Mouse (Mus musculus) lung, embryonic 14.5 days (tissue): ENCODE measurements around the gene Lrit2. TPM values are rescaled to one million over a fixed set of nuclear protein-coding genes. Genes with fewer than 3 reads are reported as not detected.

ENCODE experiments used
- ATAC-seq: fragments of 200-750 bp; cut with Nextera tagmentation; 2 replicates; pipeline ENCODE4 v1.8.0; 2017; ENCODE audit warnings: mild to moderate bottlenecking, moderate TSS enrichment, moderate library complexity; ENCODE audit not compliant: insufficient read depth
- DNase-seq: peaks from one replicate; pipeline ENCODE4 v3.0.0-alpha.2; 2015
- H3K27ac ChIP-seq: fragments of 300-500 bp; sonication (generic); 2 replicates; pipeline ENCODE4 v1.5.1; 2014; ENCODE audit warnings: low read depth, mild to moderate bottlenecking, moderate library complexity
- H3K27me3 ChIP-seq: fragments of 300-500 bp; sonication (generic); 2 replicates; pipeline ENCODE4 v1.6.1; 2014; ENCODE audit warnings: low read length, control low read depth; ENCODE audit not compliant: insufficient read depth
- H3K36me3 ChIP-seq: fragments of 300-500 bp; sonication (generic); 2 replicates; pipeline ENCODE4 v1.6.1; 2014; ENCODE audit warnings: control low read depth; ENCODE audit not compliant: insufficient read depth
- H3K4me1 ChIP-seq: fragments of 300-500 bp; sonication (generic); 2 replicates; pipeline ENCODE4 v1.6.1; 2014; ENCODE audit warnings: antibody characterized with exemption, control low read depth; ENCODE audit not compliant: insufficient read depth
- H3K4me2 ChIP-seq: fragments of 300-500 bp; sonication (generic); 2 replicates; pipeline ENCODE4 v1.6.1; 2014; ENCODE audit warnings: mild to moderate bottlenecking
- H3K4me3 ChIP-seq: fragments of 300-500 bp; sonication (generic); 2 replicates; pipeline ENCODE4 v1.5.1; 2014; ENCODE audit warnings: low read depth, low read length
- H3K9ac ChIP-seq: fragments of 300-500 bp; sonication (generic); 2 replicates; pipeline ENCODE4 v1.6.1; 2014
- H3K9me3 ChIP-seq: fragments of 300-500 bp; sonication (generic); 2 replicates; pipeline ENCODE4 v1.6.1; 2016; ENCODE audit warnings: low read depth, low read length, control low read depth
- CTCF ChIP-seq: IDR thresholded peaks from 2 replicates; pipeline ENCODE4 v1.5.1; 2016; ENCODE audit warnings: antibody characterized with exemption, low read depth
- WGBS: fragments of 180-500 bp; shearing (Covaris S2); extraction: QIAGEN DNeasy Blood & Tissue Kit; methylation state at CpG from one replicate; pipeline ENCODE4 v1.1.7; 2014; 5-methylcytosine and 5-hydroxymethylcytosine counted together
- polyA plus RNA-seq: library from polyadenylated mRNA; unstranded; fragments of >200 nt; fragmentation: Nextera tagmentation; extraction: Ambion mirVana; gene quantifications from 2 replicates; pipeline ENCODE4 v1.2.1, GENCODE M21; 2014

Lrit2 gene
- polyA plus RNA-seq, 1 experiment from 2014 or later: not detected

GRCm38 (mm10) chr14:37097956-37098530 lies 30.3 kb downstream of the Lrit2 start, which contains the start of gene Cdhr1:
Gene Cdhr1, minus strand, starts transcription at chr14:37098347.
- Histone ChIP-seq H3K4me2 (peak within 1 kb of the TSS; percentile 48; the same call in 1 of the 2 replicates), H3K9me3 (no peaks in the 10 kb centered on the region), H3K4me1 (no peaks in the 10 kb centered on the region), H3K27ac (no peak within 1 kb of the TSS), H3K36me3 (no peaks in the 10 kb centered on the region), H3K9ac (no peak within 1 kb of the TSS; the same call in 1 of the 2 replicates), H3K27me3 (peaks cover 28% of the 10 kb centered on the region), H3K4me3 (peak within 1 kb of the TSS; percentile 14; the same call in 1 of the 2 replicates)
- peak; percentile 8 for DNase-seq
- WGBS: under 1% methylated on average over 30 of the region's 30 CpGs
- peak; percentile 31; the same call in 1 of the 2 replicates for ATAC-seq
- no peak for TF ChIP-seq CTCF

GRCm38 (mm10) chr14:37101531-37101930 lies 33.8 kb downstream of the Lrit2 start:
- DNase-seq: no peak
- no peak overlapping the region for H3K9ac ChIP-seq
- WGBS: 51% methylated on average over 5 of the region's 5 CpGs
- H3K4me2 ChIP-seq: no peak overlapping the region
- H3K9me3 ChIP-seq: no peaks in the 10 kb centered on the region
- H3K27me3 ChIP-seq: peaks cover 27% of the 10 kb centered on the region
- no peaks in the 10 kb centered on the region for H3K36me3 ChIP-seq
- TF ChIP-seq CTCF: no peak
- H3K27ac ChIP-seq: no peak overlapping the region
- no peaks in the 10 kb centered on the region for H3K4me1 ChIP-seq
- H3K4me3 ChIP-seq: no peak overlapping the region
- ATAC-seq: no peak

- Histone ChIP-seq H3K9ac (no peak overlapping the region), H3K36me3 (no peaks in the 10 kb centered on the region), H3K4me3 (no peak overlapping the region), H3K9me3 (no peaks in the 10 kb centered on the region), H3K27ac (no peak overlapping the region), H3K27me3 (peaks cover 19% of the 10 kb centered on the region), H3K4me2 (no peak overlapping the region), H3K4me1 (no peaks in the 10 kb centered on the region)
- WGBS: 68% methylated on average over 3 of the region's 3 CpGs
- DNase-seq (no peak), ATAC-seq (no peak)
- no peak for TF ChIP-seq CTCF
These were observed 34.8 kb downstream of the Lrit2 start for GRCm38 (mm10) chr14:37102484-37102883.

- DNase-seq: peak; percentile 76
- Histone ChIP-seq H3K27me3 (0 out of 2 replicates have a peak, but pooled peaks cover under 1% of the 10 kb centered on the region), H3K36me3 (no peaks in the 10 kb centered on the region), H3K9ac (no peak overlapping the region), H3K4me3 (no peak overlapping the region), H3K9me3 (no peaks in the 10 kb centered on the region), H3K4me2 (no peak overlapping the region), H3K4me1 (no peaks in the 10 kb centered on the region), H3K27ac (no peak overlapping the region)
- WGBS: 25% methylated on average over 5 of the region's 5 CpGs
- peak; percentile 87 for ATAC-seq
- no peak for TF ChIP-seq CTCF
These were observed 37.0 kb downstream of the Lrit2 start for GRCm38 (mm10) chr14:37104747-37105146.

- no peaks in the 10 kb centered on the region for H3K36me3 ChIP-seq
- no peak overlapping the region for H3K4me3 ChIP-seq
- no peak for ATAC-seq
- no peaks in the 10 kb centered on the region for H3K9me3 ChIP-seq
- 20% methylated on average over 7 of the region's 7 CpGs for WGBS
- no peak overlapping the region for H3K9ac ChIP-seq
- no peak for DNase-seq
- TF ChIP-seq CTCF: no peak
- no peaks in the 10 kb centered on the region for H3K4me1 ChIP-seq
- H3K4me2 ChIP-seq: no peak overlapping the region
- H3K27ac ChIP-seq: no peak overlapping the region
- no peaks in the 10 kb centered on the region for H3K27me3 ChIP-seq
These were observed 38.1 kb downstream of the Lrit2 start for GRCm38 (mm10) chr14:37105846-37106245.

- Histone ChIP-seq H3K4me1 (no peaks in the 10 kb centered on the region), H3K27ac (no peak overlapping the region), H3K9me3 (no peaks in the 10 kb centered on the region), H3K4me2 (no peak overlapping the region), H3K4me3 (no peak overlapping the region), H3K27me3 (no peaks in the 10 kb centered on the region), H3K36me3 (no peaks in the 10 kb centered on the region), H3K9ac (no peak overlapping the region)
- TF ChIP-seq CTCF: no peak
- 68% methylated on average over 8 of the region's 8 CpGs for WGBS
- no peak for DNase-seq
- ATAC-seq: no peak
These were observed 41.7 kb downstream of the Lrit2 start for GRCm38 (mm10) chr14:37109460-37109859.

- ATAC-seq: no peak
- WGBS: 50% methylated on average over 9 of the region's 9 CpGs
- Histone ChIP-seq H3K4me2 (no peak overlapping the region), H3K4me3 (no peak overlapping the region), H3K27ac (no peak overlapping the region), H3K4me1 (no peaks in the 10 kb centered on the region), H3K9ac (no peak overlapping the region), H3K9me3 (no peaks in the 10 kb centered on the region), H3K27me3 (no peaks in the 10 kb centered on the region), H3K36me3 (no peaks in the 10 kb centered on the region)
- no peak for TF ChIP-seq CTCF
- no peak for DNase-seq
These were observed 42.2 kb downstream of the Lrit2 start for GRCm38 (mm10) chr14:37109975-37110374.
